Mouse (Mus musculus) heart, postnatal 4 days (tissue): ENCODE measurements around the gene Abcg4. TPM values are rescaled to one million over a fixed set of nuclear protein-coding genes. Genes with fewer than 3 reads are reported as not detected.
"Not testable (repeated sequence)": the region's sequence is repeated elsewhere in the genome, so short reads cannot be mapped to it uniquely, and the experiment has no call there.

Source experiments
- DNase-seq: peaks from one replicate; pipeline ENCODE4 v3.0.0; 2021
- total RNA-seq, 2 experiments: library from RNA; stranded (reverse); gene quantifications; 2 replicates each; pipeline ENCODE4 v1.2.3; 2021

Gene Abcg4
- 1 to 10 TPM; 1.2 to 1.5 TPM for total RNA-seq

DNA sequence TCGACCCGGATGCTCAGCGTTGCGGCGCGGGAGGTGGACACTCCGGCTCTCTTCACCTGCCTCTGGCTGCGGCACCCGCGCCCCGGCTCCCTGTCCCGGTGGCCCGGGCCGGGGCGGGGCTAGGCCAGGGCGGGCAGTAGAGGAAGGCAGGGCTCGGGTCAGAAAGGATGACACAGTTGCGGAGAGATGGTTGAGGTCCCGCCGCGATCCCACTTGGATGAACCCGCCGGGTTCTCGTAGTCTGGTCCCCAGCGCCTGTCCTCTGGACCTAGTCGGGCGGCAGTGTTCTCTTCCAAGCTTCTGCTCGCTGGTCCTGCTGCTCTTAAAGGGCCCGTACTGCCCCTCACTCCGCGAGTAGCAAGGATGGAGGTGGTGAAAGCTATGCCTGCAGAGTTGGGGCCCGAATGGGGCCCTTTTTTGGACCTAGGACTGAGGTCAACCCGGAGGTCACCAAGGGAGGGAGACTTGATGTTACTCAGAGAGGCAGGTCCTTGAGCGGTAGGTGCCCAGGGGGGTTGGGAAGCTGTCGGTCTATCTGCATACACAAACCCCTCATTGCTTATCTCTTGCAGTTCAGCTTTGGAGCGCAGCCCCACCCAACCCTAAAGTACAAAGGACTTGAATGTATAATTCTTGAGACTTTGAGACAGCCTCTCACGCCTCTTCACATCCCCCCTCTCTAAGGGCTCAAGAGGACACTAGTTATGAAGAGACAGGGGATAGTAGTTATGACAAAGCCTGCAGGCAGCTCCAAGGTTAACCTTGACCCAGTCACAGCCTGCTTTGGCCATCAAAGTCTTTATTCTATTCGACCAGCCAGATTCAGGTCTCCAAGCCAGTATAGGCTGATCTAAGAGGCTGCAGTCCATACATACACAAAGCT is at the start of gene Abcg4:
TSS of gene Abcg4 (minus strand) at position 540 of the 883 bp plus-strand sequence.
- peak; percentile 25 for DNase-seq

DNA sequence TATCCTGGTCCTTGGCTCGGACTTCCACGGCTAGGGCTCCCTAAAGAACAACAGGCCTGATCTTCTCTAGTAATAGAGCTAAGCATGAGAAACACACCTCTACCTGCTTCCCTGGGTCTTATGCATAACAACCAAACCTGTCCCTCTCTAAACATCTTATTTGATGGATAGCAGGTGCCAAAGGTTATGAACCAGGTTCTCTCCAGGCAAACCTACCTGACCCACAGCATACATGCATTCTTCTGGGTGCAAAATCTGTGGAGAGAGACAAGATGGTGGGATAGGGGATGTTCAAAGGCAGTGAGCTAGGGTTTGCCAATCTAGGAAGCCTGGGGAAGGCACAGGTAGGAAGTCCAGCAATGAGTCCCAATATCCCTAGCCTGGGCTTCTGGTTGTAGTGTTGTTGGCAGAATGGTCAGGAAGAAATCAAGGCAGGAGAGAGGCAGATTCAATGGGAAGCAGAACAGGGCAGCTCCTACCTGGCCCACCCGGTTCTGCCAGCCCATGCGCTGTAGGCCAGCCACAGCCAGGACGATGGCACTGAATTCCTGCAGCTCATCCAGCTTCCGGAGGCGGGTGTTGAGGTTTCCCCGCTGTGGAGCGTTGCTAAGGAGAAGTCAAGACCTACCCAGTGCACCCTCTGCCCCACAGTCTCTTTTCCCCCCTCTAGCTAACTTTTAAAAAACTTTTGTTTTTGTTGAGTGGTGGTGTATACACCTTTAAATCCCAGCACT is 49.2 kb upstream of the Abcg4 start:
- DNase-seq = no peak

DNA sequence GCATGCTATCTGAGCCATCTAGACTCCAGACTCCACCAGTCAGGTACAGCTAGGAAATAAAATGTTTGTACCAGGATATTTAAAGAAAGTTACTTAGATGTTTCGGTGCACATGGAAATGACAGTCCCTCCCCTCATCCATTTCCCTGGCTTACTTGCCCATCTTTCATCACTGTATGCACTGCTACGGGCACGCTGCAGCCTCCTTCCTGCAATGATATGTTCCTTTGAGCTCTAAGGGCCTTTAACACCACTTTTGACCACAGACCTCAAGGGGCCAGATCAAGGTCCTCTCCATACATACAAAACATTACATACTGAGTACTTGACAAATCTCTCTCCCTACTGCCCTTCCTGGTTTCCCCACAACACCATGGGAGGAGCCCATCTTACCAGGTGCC is 48.5 kb upstream of the Abcg4 start:
- DNase-seq = no peak

DNA sequence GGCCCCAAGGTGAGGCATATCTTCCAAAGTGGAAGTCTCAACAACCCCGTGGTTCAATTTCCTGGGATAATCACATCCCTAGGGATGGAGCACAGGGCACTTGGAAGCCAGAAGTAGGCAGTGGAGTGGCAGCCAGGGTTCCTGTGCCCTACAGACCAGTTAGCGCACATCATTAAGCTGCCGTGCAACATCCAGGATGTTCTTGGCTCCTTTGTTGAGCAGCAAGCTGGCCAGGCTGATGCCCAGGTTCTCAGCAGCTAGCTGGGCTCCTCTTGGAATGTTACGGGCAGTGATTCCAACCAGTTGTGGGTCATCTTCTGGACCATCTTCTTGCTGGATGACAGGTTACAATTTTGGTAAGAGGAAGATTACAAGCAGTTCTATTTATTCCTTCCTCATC is 48.1 kb upstream of the Abcg4 start:
- DNase-seq = not testable (repeated sequence)

DNA sequence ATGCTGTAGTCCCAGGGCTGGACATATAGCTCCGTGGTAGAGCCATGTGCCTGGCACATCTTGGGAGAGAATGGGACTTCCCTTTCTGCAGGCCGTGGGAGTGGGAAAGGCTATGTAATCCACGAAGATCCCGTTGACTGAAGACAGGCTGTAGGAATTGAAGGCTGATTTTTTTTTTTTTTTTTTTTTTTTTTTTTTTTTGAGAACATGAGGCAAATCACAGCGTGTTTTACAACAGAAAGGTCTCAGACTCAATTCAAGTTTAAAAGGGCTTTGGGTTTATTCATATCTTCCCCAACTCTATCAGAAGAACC is 47.6 kb upstream of the Abcg4 start:
- no peak for DNase-seq

DNA sequence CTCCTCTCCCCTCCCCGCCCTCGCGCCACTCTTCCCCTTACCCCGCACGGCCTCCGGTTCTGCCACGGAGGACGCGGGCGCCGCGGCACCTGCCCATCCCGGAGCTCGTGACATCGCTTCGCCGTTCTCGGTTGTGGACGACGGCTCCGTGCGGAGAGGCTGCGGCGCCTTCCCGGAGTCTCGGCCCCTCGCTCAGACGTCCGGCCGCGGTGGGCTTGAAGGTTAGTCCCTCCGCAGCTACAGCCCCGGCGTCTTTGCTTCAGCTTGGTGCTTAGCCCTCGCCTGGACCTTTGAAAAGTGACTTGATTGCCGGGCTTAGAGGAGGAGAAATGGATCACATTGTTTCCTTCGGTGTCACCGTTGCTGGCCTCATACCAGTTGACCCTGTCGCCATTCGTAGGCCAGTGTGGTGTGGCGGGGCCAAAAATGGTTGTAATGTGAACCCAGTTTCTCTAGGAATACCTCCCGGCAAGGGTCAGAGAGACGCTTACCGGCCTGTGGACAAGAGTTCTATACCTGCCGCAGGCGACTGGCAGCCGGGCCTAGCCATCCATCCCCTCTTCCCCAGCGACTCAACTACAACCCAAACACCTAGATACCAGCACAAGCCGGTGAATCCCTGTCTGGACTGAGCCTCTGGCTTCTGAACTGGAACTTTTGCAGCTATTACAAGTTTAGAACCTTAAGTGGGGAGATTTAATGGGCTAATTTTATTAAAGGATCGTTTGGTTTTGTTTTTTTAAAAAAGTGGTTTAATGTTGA is 47.1 kb upstream of the Abcg4 start:
- DNase-seq = no peak

DNA sequence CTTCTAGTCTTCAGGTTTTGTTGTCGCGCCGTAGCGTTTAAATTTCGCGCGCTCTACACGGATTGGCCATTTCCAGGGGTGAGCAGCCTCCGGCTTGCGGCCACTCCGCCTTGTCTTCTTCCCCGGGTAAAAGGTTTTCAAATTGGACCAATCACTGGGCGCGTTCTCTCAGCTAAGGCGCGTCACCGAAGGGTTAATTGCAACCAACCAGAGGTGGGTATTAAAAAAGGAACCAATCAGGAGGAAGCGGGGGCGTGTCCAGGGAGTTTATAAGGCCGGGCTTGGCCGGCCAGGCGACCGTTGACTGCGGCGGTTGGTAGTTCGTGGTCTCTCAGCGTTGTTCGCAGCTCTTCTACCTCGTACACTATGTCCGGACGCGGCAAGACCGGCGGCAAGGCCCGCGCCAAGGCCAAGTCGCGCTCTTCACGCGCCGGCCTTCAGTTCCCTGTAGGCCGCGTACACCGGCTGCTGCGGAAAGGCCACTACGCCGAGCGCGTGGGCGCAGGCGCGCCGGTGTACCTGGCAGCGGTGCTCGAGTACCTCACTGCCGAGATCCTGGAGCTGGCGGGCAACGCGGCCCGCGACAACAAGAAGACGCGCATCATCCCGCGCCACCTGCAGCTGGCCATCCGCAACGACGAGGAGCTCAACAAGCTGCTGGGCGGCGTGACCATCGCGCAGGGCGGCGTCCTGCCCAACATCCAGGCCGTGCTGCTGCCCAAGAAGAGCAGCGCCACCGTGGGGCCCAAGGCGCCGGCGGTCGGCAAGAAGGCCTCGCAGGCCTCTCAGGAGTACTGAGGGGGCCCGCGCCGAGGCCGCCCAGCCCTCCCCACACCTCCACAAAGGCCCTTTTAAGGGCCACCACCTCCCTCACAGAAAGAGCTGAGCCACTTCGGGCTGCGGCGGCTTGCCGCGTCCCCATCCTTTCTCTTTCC is 46.2 kb upstream of the Abcg4 start, which contains the start of gene H2afx:
TSS of gene H2afx (plus strand) at position 299 of the 935 bp plus-strand sequence.
- DNase-seq = peak; percentile 98

DNA sequence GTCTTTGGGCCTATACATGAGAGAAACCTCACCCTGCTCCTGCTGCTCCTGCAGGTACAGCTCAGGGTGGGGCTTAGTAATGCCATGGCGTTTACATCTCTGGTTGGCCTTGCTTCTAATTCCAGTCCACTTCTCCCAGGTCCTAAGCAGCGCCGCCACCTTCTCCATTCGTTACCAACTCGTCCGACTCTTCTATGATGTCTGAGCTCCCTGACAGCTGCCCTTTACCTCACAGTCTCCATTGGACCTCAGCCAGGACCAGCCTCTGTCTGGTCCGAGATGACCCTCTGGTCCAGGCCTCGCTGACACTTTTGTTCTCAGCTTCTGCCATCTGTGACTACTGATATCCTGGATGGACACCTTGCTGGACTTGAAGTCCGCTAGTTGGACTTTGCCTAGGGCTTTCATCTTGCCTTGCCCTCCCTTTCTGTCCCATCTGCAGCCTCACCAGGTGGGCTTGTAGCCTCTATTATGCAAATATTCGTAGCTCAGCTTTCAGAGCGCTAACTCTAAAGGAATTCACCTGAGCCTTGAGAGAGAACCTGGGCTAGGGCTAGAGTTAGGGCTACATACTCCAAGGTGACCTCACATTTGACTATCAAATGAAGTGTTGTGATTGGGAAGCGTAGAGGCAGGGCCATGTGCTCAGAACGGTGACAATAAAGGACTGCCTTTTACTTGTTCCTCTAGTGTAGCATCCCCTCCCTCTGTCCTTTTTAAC is 44.7 kb upstream of the Abcg4 start:
- DNase-seq = no peak

DNA sequence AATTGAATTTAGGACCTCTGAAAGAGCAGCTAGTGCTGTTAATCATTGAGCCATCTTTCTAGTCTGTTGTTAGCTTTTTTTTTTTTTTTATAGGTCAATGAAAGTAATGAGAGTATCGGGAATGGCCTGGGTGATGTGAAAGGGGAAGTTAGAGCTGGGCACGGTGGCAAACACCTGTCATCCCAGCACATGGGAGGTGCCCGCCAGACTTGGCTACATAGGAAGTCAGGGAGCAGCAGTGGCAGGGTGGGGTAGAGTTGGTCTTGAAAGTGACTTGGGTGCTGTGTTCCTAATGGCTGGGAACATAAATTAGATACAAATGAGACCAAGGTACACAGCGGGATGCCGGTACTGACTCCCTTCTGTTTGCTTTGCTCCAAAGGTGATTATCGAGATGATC is 42.3 kb upstream of the Abcg4 start:
- no peak for DNase-seq

DNA sequence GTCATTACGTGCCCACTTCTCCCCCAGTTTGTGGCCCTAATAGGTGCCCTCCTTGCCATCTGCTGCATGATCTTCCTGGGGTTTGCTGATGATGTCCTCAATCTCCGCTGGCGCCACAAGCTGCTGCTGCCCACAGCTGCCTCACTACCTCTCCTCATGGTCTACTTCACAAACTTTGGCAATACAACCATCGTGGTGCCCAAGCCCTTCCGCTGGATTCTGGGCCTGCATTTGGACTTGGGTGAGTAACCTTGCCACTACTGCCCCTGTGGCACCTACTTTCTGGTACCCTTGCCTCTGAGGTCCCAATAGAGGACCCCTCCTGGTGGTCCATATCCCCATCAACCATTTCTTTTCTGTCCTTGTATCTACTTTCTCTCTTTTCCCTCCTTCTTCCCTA is 39.5 kb upstream of the Abcg4 start:
- DNase-seq = no peak

DNA sequence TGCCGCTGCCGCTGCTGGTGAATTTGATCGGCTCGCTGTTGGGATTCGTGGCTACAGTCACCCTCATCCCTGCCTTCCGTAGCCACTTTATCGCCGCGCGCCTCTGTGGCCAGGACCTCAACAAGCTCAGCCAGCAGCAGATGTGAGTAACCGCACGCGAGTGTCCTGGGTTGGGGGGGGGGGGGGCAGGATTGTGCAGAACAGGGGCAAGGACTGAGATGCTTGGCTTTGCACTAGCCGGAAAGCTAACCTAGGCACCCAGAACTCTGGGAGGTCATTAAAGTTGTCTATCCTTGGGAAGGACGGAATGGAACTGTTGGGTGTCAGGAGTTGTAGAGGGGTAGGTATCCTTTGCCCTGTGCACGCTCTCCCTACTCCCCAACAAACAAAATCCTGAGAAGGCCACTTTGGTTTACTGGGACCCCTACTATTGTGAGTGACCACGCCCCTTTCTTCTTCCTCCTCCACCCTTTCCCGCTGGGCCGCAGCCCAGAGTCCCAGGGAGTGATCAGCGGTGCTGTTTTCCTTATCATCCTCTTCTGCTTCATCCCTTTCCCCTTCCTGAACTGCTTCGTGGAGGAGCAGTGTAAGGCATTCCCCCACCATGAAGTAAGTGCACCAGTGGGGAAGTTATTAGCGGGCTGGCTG is 38.8 kb upstream of the Abcg4 start:
- DNase-seq = peak; percentile 59

DNA sequence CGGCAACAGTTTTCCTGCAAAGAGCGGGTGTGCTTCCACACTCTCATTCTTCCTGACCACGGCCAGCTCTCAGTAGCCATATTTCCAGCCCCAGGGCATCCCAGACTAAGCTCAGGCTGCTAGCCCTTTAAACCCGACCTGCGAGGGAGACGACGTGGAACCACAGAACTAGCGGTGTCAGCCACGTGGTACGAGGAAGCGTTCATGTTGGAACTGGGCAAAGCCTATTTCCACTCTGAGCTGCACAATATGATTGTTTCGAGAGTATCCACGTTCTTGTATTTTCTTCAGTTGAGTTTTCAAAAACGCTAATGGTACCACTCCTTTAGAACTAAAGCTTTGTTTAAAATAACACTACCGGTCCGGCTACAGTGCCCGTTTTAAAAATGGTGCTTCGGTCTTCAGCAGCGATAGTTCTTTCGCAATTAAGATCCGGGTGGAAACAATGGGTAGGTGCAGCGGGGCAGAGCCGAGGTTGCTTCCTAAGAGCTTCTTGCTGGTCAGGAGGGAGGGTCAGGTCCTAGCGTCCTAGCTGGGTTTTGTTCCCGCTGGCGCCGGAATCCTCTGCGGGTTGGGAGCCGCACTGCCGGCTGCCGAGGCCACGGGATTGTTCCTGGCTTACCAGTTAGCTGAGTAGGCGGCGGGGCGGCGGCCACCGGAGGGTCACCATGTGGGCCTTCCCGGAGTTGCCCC is 38.1 kb upstream of the Abcg4 start:
- DNase-seq = peak; percentile 85

DNA sequence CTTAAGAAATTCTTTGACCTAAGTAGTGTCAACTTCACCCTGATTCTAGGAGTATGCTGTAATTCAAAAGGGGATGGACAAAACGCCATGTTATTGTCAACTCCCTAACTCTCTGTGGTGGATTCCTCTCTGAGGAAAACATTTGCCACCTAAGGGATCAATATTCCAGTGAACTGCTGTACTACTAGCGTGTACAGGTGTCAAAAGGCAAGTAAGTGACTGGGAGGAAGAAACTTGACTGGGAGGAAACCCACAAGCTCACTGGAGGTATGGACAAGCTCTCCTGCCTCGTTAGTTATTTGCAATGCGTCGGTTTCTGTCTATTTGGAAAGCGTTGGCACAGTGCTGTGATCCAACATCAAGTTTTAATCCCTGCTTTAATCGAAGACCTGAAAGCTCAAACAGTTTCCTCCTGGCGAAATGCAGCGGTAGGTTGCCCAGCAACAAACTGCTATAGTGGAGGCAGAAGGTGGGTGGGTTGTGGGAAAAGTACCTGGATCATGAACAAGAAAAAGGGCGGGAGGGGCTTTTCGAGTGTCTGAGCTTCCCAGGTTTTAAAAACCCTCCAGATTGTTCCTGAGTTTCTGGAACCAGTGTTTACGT is 37.5 kb upstream of the Abcg4 start, which contains the start of gene Dpagt1:
TSS of gene Dpagt1 (plus strand) at position 252 of the 603 bp plus-strand sequence.
- DNase-seq = no peak

DNA sequence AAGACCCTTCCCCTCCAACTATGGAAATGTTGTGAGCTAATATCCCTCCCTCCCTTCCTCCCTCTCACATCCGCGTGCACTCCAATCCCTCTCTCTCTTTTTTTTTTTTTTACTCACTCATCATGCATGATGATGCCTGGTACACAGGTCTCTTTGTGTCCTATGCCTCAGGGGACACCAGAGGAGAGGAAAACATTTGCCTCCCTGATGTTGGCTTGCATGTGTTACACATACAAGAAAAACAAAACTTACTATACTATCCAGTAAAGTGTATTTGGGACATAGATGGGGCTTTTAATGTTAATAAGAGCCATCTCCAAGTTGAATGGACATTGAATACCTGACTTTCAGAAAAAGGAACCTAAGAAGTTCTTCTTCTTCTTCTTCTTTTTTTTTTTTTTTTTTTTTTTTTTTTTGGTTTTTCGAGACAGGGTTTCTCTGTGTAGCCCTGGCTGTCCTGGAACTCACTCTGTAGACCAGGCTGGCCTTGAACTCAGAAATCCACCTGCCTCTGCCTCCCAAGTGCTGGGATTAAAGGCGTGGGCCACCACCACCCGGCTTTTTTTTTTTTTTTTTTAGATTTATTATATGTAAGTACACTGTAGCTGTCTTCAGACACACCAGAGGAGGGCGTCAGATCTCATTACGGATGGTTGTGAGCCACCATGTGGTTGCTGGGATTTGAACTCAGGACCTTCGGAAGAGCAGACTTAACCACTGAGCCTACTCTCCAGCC is 36.8 kb upstream of the Abcg4 start:
- DNase-seq = not testable (repeated sequence)

DNA sequence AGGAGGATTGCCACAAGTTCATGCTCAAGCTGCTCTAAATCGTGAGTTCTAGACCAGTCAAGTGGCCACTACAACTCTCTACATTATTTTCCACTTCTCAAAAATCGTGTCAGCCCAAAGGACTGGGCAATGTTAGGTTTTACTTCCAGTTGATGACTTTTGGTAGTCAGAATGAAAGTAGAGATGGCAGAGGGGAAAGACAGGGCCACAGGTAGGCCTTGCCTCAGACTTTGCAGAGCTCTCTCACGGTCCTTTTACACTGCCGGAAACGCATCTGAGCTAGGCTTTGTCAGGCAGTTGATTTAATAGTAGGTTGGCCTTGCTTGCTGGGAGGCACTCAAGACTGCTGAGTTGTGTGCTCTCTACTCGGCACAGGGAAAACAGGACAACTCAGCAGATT is 35.7 kb upstream of the Abcg4 start:
- DNase-seq = no peak

DNA sequence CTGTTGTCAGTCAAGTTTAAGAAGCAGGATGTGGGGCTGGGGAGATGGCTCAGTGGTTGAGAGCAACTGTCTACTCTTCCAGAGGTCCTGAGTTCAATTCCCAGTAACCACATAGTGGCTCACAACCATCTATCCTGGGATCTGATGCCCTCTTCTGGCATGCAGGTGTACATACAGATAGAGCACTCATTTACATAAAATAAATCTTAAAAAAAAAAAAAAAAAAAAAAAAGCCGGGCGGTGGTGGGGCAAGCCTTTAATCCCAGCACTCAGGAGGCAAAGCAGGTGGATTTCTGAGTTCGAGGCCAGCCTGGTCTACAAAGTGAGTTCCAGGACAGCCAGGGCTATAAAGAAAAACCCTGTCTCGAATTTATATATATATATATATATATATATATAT is 35.2 kb upstream of the Abcg4 start:
- not testable (repeated sequence) for DNase-seq

DNA sequence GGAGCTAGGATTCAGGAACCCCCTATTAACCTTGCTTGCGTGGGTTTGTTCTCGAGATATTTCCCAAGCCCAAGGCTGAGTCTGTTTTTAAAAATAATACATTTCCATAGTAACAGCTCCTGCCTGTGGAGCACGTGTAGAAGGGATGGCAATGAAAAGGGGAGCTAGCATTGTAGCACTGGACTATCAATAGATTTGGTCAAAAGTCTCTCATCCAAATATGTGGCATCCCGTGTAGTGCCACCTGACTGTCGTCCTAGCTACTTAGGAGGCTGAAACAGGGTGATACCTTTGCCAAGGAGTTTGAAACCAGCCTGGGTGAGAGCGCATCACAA is 32.4 kb upstream of the Abcg4 start:
- no peak for DNase-seq

DNA sequence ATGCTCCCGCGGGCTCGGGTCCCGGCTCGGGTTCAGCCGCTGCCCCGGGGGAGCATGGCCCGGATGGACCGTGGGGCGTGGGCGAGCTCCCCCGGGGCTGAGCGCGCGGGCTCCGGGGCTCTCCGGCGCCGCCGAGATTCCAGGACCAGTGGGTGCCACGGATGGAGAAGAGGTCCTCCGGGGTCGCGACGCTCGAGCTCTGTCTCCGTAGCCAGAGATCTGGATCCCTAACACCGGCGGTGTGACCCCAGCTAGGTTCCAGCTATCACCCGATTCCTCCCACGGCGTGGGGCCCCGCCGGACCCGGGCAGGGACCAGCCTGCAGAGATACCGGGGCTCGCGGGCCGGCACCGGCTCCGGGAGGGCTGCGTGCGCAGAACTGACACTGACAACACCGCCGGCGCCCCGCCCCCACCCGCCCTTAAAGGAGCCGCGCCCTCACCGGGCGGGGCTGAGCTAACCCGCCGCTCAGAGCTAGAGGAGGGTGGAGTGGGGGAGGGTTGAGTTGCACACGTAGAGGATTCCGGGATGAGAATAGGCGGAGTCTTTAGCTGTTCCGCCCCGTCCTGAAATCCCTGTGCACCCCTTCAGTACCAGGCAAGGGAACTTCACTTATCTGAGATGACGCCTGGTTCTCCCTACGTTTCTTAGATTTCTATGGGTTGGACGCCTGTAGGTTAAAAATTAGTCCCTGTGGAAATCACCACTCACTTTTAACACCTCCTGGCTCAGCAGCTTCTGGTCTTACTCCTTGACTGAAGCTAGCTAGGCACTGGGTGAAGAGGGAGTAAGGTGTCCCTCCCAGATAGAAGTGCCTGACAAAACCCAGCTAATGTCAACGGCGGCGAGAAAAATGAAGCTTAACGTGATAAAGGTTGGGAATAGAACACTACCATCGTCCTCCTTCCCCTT is 31.7 kb upstream of the Abcg4 start, which contains the start of gene C2cd2l:
TSS of gene C2cd2l (minus strand) at position 399 of the 912 bp plus-strand sequence.
- DNase-seq = peak; percentile 90
